Mouse (Mus musculus): ENCODE data around the gene Ushbp1.

Gene Ushbp1

GRCm38 (mm10) chr8:71392871-71393270 is 2.7 kb downstream of the Ushbp1 start:
- DNase-seq (ENCODE audit: low spot score): no peak

GRCm38 (mm10) chr8:71392391-71392790 is 3.2 kb downstream of the Ushbp1 start:
- DNase-seq (ENCODE audit: low spot score): no peak

GRCm38 (mm10) chr8:71391696-71392095 is 3.9 kb downstream of the Ushbp1 start:
- DNase-seq (ENCODE audit: low spot score): no peak

GRCm38 (mm10) chr8:71388267-71388666 is 7.3 kb downstream of the Ushbp1 start:
- DNase-seq (ENCODE audit: low spot score): no peak

- DNase-seq (ENCODE audit: low spot score): no peak
Measured at GRCm38 (mm10) chr8:71385212-71385835, 10.3 kb downstream of the Ushbp1 start.

GRCm38 (mm10) chr8:71383860-71384259 is 11.7 kb downstream of the Ushbp1 start:
- no peak for DNase-seq (ENCODE audit: low spot score)

- DNase-seq (ENCODE audit: low spot score): no peak
Measured at GRCm38 (mm10) chr8:71383396-71383795, 12.2 kb downstream of the Ushbp1 start.

- peak; percentile 88 for DNase-seq (ENCODE audit: low spot score)
Measured at GRCm38 (mm10) chr8:71381971-71382961, 13.3 kb downstream of the Ushbp1 start.

GRCm38 (mm10) chr8:71381421-71381970 is 14.1 kb downstream of the Ushbp1 start, which contains the start of gene Nr2f6:
Gene Nr2f6, minus strand, starts transcription at chr8:71381960.
- DNase-seq (ENCODE audit: low spot score): peak; percentile 81

GRCm38 (mm10) chr8:71380178-71381171 is 15.1 kb downstream of the Ushbp1 start:
- DNase-seq (ENCODE audit: low spot score): no peak

GRCm38 (mm10) chr8:71379512-71380075 is 16.0 kb downstream of the Ushbp1 start:
- no peak for DNase-seq (ENCODE audit: low spot score)

- DNase-seq (ENCODE audit: low spot score): no peak
Measured at GRCm38 (mm10) chr8:71379008-71379407, 16.6 kb downstream of the Ushbp1 start.

GRCm38 (mm10) chr8:71376423-71377030 is 19.1 kb downstream of the Ushbp1 start:
- no peak for DNase-seq (ENCODE audit: low spot score)

GRCm38 (mm10) chr8:71375581-71376422 is 19.8 kb downstream of the Ushbp1 start:
- peak; percentile 59 for DNase-seq (ENCODE audit: low spot score)

GRCm38 (mm10) chr8:71374616-71375206 is 20.9 kb downstream of the Ushbp1 start:
- no peak for DNase-seq (ENCODE audit: low spot score)

- DNase-seq (ENCODE audit: low spot score): no peak
Measured at GRCm38 (mm10) chr8:71373000-71373399, 22.6 kb downstream of the Ushbp1 start.

- no peak for DNase-seq (ENCODE audit: low spot score)
Measured at GRCm38 (mm10) chr8:71372427-71372826, 23.2 kb downstream of the Ushbp1 start.

- DNase-seq (ENCODE audit: low spot score): peak; percentile 95
Measured at GRCm38 (mm10) chr8:71371236-71371848, 24.3 kb downstream of the Ushbp1 start, which contains the start of gene Ocel1. Gene Ocel1, plus strand, starts transcription at chr8:71371298.

GRCm38 (mm10) chr8:71370711-71371235 is 24.8 kb downstream of the Ushbp1 start:
- DNase-seq (ENCODE audit: low spot score): no peak
